Mouse (Mus musculus) myocyte (in vitro differentiated cells): ENCODE measurements around the gene Ap5b1. TPM values are rescaled to one million over a fixed set of nuclear protein-coding genes. Genes with fewer than 3 reads are reported as not detected.

Experiments
- H3K27me3 ChIP-seq: one replicate; pipeline ENCODE4 v1.6.1; 2011; ENCODE audit not compliant: control insufficient read depth, insufficient read depth, insufficient read length
- H3K36me3 ChIP-seq: one replicate; pipeline ENCODE4 v1.6.1; 2011; ENCODE audit not compliant: control insufficient read depth, insufficient read depth
- H3K4me2 ChIP-seq: one replicate; pipeline ENCODE4 v1.6.1; 2011; ENCODE audit warnings: low read depth, control low read depth
- H3K4me3 ChIP-seq: one replicate; pipeline ENCODE4 v1.5.1; 2011; ENCODE audit warnings: mild to moderate bottlenecking, control low read depth, moderate library complexity
- H3K79me2 ChIP-seq: one replicate; pipeline ENCODE4 v1.6.1; 2011; ENCODE audit not compliant: control insufficient read depth, insufficient read depth
- H3ac ChIP-seq: one replicate; pipeline ENCODE4 v1.6.1; 2011; ENCODE audit not compliant: control insufficient read depth, insufficient read length
- CEBPB ChIP-seq: IDR thresholded peaks from 2 replicates; pipeline ENCODE4 v1.6.1; 2011; ENCODE audit warnings: mild to moderate bottlenecking, moderate library complexity; ENCODE audit not compliant: poor library complexity, insufficient read depth, severe bottlenecking
- E2F4 ChIP-seq: IDR thresholded peaks from one replicate; pipeline ENCODE4 v1.6.1; 2011; ENCODE audit warnings: mild to moderate bottlenecking, control low read depth, moderate library complexity; ENCODE audit not compliant: insufficient read depth
- MAX ChIP-seq: IDR thresholded peaks from one replicate; pipeline ENCODE4 v1.6.1; 2011; ENCODE audit warnings: low read depth, mild to moderate bottlenecking, control low read depth
- MYOD1 ChIP-seq, 3 experiments: IDR thresholded peaks; one replicate each; pipeline ENCODE4 v1.6.1; 2011; ENCODE audit warnings: control low read depth in 2 of 3, low read depth in 2 of 3, mild to moderate bottlenecking in 2 of 3, moderate library complexity in 1 of 3; ENCODE audit not compliant: insufficient read length in 2 of 3, control insufficient read depth in 1 of 3
- MYOG ChIP-seq, 3 experiments: IDR thresholded peaks; one replicate each; pipeline ENCODE4 v1.6.1; 2011; ENCODE audit warnings: control low read depth in 2 of 3, low read depth in 2 of 3, mild to moderate bottlenecking in 2 of 3; ENCODE audit not compliant: insufficient read length in 2 of 3, control insufficient read depth in 1 of 3, insufficient read depth in 1 of 3
- POLR2A ChIP-seq: IDR thresholded peaks from one replicate; pipeline ENCODE4 v1.6.1; 2011; ENCODE audit warnings: low read depth, mild to moderate bottlenecking, control low read depth, moderate library complexity; ENCODE audit not compliant: insufficient read length
- POLR2AphosphoS2 ChIP-seq: IDR thresholded peaks from one replicate; pipeline ENCODE4 v1.6.1; 2011; ENCODE audit warnings: low read depth, control low read depth; ENCODE audit not compliant: insufficient read length
- REST ChIP-seq: IDR thresholded peaks from one replicate; pipeline ENCODE4 v1.6.1; 2011; ENCODE audit warnings: mild to moderate bottlenecking, control low read depth, moderate library complexity; ENCODE audit not compliant: insufficient read depth, insufficient read length
- SRF ChIP-seq: IDR thresholded peaks from one replicate; pipeline ENCODE4 v1.6.1; 2011; ENCODE audit warnings: low read depth; ENCODE audit not compliant: control insufficient read depth, insufficient read length
- TCF12 ChIP-seq: IDR thresholded peaks from one replicate; pipeline ENCODE4 v1.6.1; 2011; ENCODE audit warnings: mild to moderate bottlenecking, control low read depth; ENCODE audit not compliant: poor library complexity, insufficient read depth, severe bottlenecking
- TCF3 ChIP-seq: IDR thresholded peaks from one replicate; pipeline ENCODE4 v1.6.1; 2011; ENCODE audit warnings: low read depth, control low read depth; ENCODE audit not compliant: insufficient read length
- USF1 ChIP-seq: IDR thresholded peaks from one replicate; pipeline ENCODE4 v1.6.1; 2011; ENCODE audit warnings: low read depth, mild to moderate bottlenecking, control low read depth, moderate library complexity
- polyA plus RNA-seq: library from polyadenylated mRNA; unstranded; fragments of >200 nt; fragmentation: generic; extraction: Trizol; gene quantifications from one replicate; pipeline ENCODE4 v1.2.1, GENCODE M21; 2012; ENCODE audit warnings: missing spikeins

Ap5b1 gene
- polyA plus RNA-seq, 1 experiment = 3.2 TPM

DNA sequence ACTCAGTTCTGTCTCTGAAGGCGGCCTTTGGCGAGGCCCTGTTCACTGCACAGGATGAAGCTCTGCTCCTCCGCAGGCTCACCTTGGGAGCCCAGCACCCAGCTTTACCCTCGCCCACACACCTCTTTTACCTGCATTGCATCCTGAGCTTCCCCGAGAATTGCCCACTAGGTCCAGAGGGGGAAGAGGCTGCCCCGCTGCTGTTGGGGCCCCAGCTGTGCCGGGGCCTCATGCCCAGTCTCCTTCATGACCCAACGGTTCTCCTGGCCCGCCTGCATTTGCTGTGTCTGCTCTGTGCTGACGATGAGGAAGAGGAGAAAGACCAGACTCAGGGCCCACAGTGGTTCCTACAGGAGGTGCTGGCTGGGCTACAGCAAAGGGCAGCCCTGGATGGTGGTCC lies 1.7 kb downstream of the Ap5b1 start:
- H3K4me2 ChIP-seq = no peak overlapping the region
- TF ChIP-seq MYOG (IDR thresholded peaks at IDR 0.05; ENCODE audit: control insufficient read depth in 1 of 3, insufficient read depth in 1 of 3, insufficient read length in 2 of 3, low read depth in 2 of 3) = no peak
- H3K4me3 ChIP-seq = no peak overlapping the region
- no peaks in the 10 kb centered on the region for H3K36me3 ChIP-seq
- H3ac ChIP-seq = no peak overlapping the region
- no peaks in the 10 kb centered on the region for H3K79me2 ChIP-seq
- H3K27me3 ChIP-seq = no peaks in the 10 kb centered on the region

- H3ac ChIP-seq = no peak overlapping the region
- no peaks in the 10 kb centered on the region for H3K36me3 ChIP-seq
- H3K79me2 ChIP-seq = no peaks in the 10 kb centered on the region
- H3K4me2 ChIP-seq = no peak overlapping the region
- TF ChIP-seq POLR2A = no peak
- no peak for TF ChIP-seq MYOG (IDR thresholded peaks at IDR 0.05; ENCODE audit: control insufficient read depth in 1 of 3, insufficient read depth in 1 of 3, insufficient read length in 2 of 3, low read depth in 2 of 3)
- TF ChIP-seq MYOD1 (IDR thresholded peaks at IDR 0.05; ENCODE audit: control insufficient read depth in 1 of 3, insufficient read length in 2 of 3, low read depth in 2 of 3) = no peak
- TF ChIP-seq CEBPB = no peak
- TF ChIP-seq MAX = no peak
- TF ChIP-seq SRF = no peak
- no peak for TF ChIP-seq TCF3
- TF ChIP-seq REST = no peak
- no peak for TF ChIP-seq USF1
- TF ChIP-seq E2F4 = no peak
- TF ChIP-seq TCF12 = no peak
- TF ChIP-seq POLR2AphosphoS2 = no peak
- H3K4me3 ChIP-seq = no peak overlapping the region
- H3K27me3 ChIP-seq = no peaks in the 10 kb centered on the region
Measured at GRCm38 (mm10) chr19:5570353-5571246, 2.8 kb downstream of the Ap5b1 start.

- Histone ChIP-seq H3K4me3 (no peak overlapping the region), H3K4me2 (no peak overlapping the region), H3ac (no peak overlapping the region), H3K79me2 (no peaks in the 10 kb centered on the region), H3K27me3 (no peaks in the 10 kb centered on the region), H3K36me3 (no peaks in the 10 kb centered on the region)
- TF ChIP-seq TCF3 = no peak
- TF ChIP-seq E2F4 = no peak
- TF ChIP-seq MYOG (IDR thresholded peaks at IDR 0.05; ENCODE audit: control insufficient read depth in 1 of 3, insufficient read depth in 1 of 3, insufficient read length in 2 of 3, low read depth in 2 of 3) = no peak
- TF ChIP-seq CEBPB = no peak
- no peak for TF ChIP-seq MYOD1 (IDR thresholded peaks at IDR 0.05; ENCODE audit: control insufficient read depth in 1 of 3, insufficient read length in 2 of 3, low read depth in 2 of 3)
- no peak for TF ChIP-seq MAX
- no peak for TF ChIP-seq SRF
- no peak for TF ChIP-seq REST
- TF ChIP-seq POLR2A = no peak
- no peak for TF ChIP-seq POLR2AphosphoS2
- no peak for TF ChIP-seq TCF12
- no peak for TF ChIP-seq USF1
Measured at GRCm38 (mm10) chr19:5571831-5572230, 4.0 kb downstream of the Ap5b1 start.

DNA sequence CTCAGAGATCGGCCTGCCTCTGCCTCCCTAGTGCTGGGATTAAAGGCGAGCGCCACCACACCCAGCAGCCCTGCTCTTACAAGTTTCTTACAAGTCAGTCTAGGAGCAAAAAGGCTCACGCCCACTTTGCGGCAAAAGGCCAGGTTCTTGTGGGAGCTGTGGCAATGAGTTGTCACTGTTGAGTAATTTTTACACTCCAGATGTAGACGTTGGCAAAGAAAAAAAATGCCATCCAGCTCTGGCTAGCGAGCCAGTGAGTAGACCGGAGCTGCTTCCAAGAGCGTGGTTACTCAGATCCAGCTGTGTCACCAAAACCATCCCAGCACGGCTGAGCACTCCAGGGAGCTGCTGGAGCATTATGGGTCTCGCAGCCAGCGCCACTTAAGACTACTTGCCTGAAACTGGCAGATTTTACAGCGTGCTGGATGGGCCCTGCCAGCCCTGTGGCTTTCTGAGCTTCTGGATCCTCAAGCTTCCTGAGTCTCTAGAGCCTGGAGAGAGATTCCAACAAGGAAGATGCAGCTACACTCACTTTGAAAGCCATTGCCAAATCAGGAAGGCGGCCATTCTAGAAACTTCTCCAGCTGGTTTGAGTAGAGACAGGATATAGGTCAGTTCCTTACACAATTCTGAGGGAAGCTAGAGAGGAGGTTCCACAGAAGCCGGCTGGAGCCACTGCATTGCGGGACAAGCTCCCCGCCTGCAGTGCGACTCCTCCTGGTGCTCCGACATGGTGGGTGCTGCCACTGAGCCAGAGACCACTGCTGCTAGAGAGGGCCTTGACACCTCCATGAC lies 4.7 kb downstream of the Ap5b1 start:
- Histone ChIP-seq H3K79me2 (no peaks in the 10 kb centered on the region), H3K4me2 (peak overlapping the region; percentile 46), H3K36me3 (no peaks in the 10 kb centered on the region), H3K27me3 (no peaks in the 10 kb centered on the region), H3ac (no peak overlapping the region), H3K4me3 (no peak overlapping the region)
- TF ChIP-seq MYOG (IDR thresholded peaks at IDR 0.05; ENCODE audit: control insufficient read depth in 1 of 3, insufficient read depth in 1 of 3, insufficient read length in 2 of 3, low read depth in 2 of 3) (no peak), USF1 (no peak), CEBPB (peak; percentile 92), POLR2AphosphoS2 (peak; percentile 34), MYOD1 (IDR thresholded peaks at IDR 0.05; ENCODE audit: control insufficient read depth in 1 of 3, insufficient read length in 2 of 3, low read depth in 2 of 3) (peak in 1 of 3 experiments; percentile 9), SRF (no peak), POLR2A (no peak), TCF12 (no peak), E2F4 (no peak), MAX (no peak), REST (no peak), TCF3 (no peak)
